Mouse (Mus musculus) heart, embryonic 15.5 days (tissue): Measurements from ENCODE around the gene Pde4d. TPM values are rescaled to one million over a fixed set of nuclear protein-coding genes. Genes with fewer than 3 reads are reported as not detected.
A peak's percentile ranks its signal among the peaks of the same experiment; 100 is the strongest.

ENCODE experiments used
- ATAC-seq: fragments of 200-750 bp; cut with Nextera tagmentation; replicated peaks from 2 replicates; pipeline ENCODE4 v1.8.0; 2017; ENCODE audit warnings: low read depth, moderate TSS enrichment; ENCODE audit not compliant: insufficient number of reproducible peaks, insufficient read depth, low FRiP score
- H3K27ac ChIP-seq: fragments of 300-500 bp; sonication (generic); 2 replicates; pipeline ENCODE4 v1.5.1; 2015; ENCODE audit warnings: mild to moderate bottlenecking, inconsistent platforms
- H3K27me3 ChIP-seq: fragments of 300-500 bp; sonication (generic); 2 replicates; pipeline ENCODE4 v1.6.1; 2015; ENCODE audit warnings: inconsistent platforms
- H3K36me3 ChIP-seq: fragments of 300-500 bp; sonication (generic); 2 replicates; pipeline ENCODE4 v1.6.1; 2015; ENCODE audit warnings: mild to moderate bottlenecking, inconsistent platforms
- H3K4me1 ChIP-seq: fragments of 300-500 bp; sonication (generic); replicated peaks from 2 replicates; pipeline ENCODE4 v1.6.1; 2015; ENCODE audit warnings: inconsistent platforms
- H3K4me2 ChIP-seq: fragments of 300-500 bp; sonication (generic); 2 replicates; pipeline ENCODE4 v1.6.1; 2015; ENCODE audit warnings: inconsistent platforms, mild to moderate bottlenecking, moderate library complexity
- H3K4me3 ChIP-seq: fragments of 300-500 bp; sonication (generic); 2 replicates; pipeline ENCODE4 v1.5.1; 2015; ENCODE audit warnings: mild to moderate bottlenecking, inconsistent platforms
- H3K9ac ChIP-seq: fragments of 300-500 bp; sonication (generic); 2 replicates; pipeline ENCODE4 v1.6.1; 2015; ENCODE audit warnings: mild to moderate bottlenecking, inconsistent platforms
- H3K9me3 ChIP-seq: fragments of 300-500 bp; sonication (generic); replicated peaks from 2 replicates; pipeline ENCODE4 v1.6.1; 2016; ENCODE audit warnings: inconsistent platforms
- WGBS: fragments of 180-500 bp; shearing (Covaris S2); methylation state at CpG from one replicate; pipeline ENCODE4 v1.1.7; 2015; ENCODE audit warnings: mixed read lengths; 5-methylcytosine and 5-hydroxymethylcytosine counted together
- polyA plus RNA-seq: library from polyadenylated mRNA; unstranded; fragments of >200 nt; fragmentation: Nextera tagmentation; extraction: Ambion mirVana; gene quantifications from 2 replicates; pipeline ENCODE4 v1.2.1, GENCODE M21; 2015

Gene Pde4d
- polyA plus RNA-seq, 1 experiment from 2014 or later, result 25.7 TPM

DNA sequence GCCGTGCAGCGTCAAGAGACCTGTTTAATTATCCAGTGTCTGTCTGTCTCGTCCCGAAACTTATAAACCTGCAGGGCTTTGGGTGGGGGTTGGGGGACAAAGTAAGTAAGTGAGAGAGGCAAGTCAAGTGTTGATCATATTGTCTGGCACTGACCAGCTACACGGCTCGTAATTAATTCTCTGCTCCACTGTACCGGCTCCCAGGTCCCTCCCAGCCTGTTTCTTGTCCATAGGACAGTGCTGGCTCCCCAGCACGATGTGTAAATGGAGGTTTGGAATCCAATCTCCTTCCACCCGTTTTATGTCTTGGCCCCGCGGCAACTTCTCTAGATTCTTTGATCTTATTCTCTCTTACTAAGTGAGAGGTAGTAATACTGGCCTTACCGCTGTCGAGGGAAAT lies 975.8 kb downstream of the Pde4d start:
- 71% methylated on average over 13 of the region's 13 CpGs for WGBS
- no peak overlapping the region for H3K4me2 ChIP-seq
- no peak for ATAC-seq

GRCm38 (mm10) chr13:109426058-109426457 lies 976.3 kb downstream of the Pde4d start:
- peaks cover 5% of the 10 kb centered on the region; the same call in 1 of the 2 replicates for H3K4me1 ChIP-seq
- H3K9me3 ChIP-seq, result no peaks in the 10 kb centered on the region
- no peak overlapping the region for H3K4me3 ChIP-seq
- no peak overlapping the region for H3K4me2 ChIP-seq
- H3K36me3 ChIP-seq, result no peaks in the 10 kb centered on the region
- no peak overlapping the region for H3K27ac ChIP-seq
- H3K27me3 ChIP-seq, result no peaks in the 10 kb centered on the region
- no peak overlapping the region for H3K9ac ChIP-seq
- 50% methylated on average over 5 of the region's 5 CpGs for WGBS
- ATAC-seq, result no peak

More for the DNA sequence above, 975.8 kb downstream of the Pde4d start:
- Histone ChIP-seq H3K9ac (no peak overlapping the region), H3K9me3 (no peaks in the 10 kb centered on the region), H3K4me3 (no peak overlapping the region), H3K27me3 (no peaks in the 10 kb centered on the region), H3K4me1 (peaks cover 5% of the 10 kb centered on the region; the same call in 1 of the 2 replicates), H3K27ac (no peak overlapping the region), H3K36me3 (no peaks in the 10 kb centered on the region)

- Histone ChIP-seq H3K36me3 (no peaks in the 10 kb centered on the region), H3K9ac (no peak overlapping the region), H3K27me3 (no peaks in the 10 kb centered on the region), H3K27ac (no peak overlapping the region), H3K4me1 (peaks cover 5% of the 10 kb centered on the region; the same call in 1 of the 2 replicates), H3K4me3 (no peak overlapping the region), H3K9me3 (no peaks in the 10 kb centered on the region), H3K4me2 (no peak overlapping the region)
- ATAC-seq, result no peak
- WGBS, result 64% methylated on average over 7 of the region's 7 CpGs
Observed at GRCm38 (mm10) chr13:109427541-109427940, 977.8 kb downstream of the Pde4d start.

DNA sequence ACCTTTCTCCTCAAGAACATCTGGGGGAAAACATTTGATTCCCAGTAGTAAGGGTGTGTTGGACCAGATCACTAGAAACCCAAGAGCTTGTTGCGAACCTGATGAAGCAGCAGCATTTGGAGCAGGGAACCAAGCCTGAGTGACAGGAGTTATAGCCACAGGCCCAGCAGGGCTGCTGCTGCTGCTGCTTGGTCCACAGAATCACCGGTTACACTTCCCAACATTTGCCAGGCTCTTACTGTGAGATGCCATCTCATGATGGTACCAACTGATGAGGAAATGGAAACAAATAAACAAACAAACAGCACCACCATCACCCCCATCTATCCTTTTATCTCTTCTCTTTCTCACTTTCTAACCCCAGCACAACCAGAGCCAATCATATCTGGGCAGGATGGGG lies 979.8 kb downstream of the Pde4d start:
- Histone ChIP-seq H3K9ac (no peak overlapping the region), H3K9me3 (no peaks in the 10 kb centered on the region), H3K36me3 (no peaks in the 10 kb centered on the region), H3K4me2 (no peak overlapping the region), H3K4me3 (no peak overlapping the region), H3K27me3 (no peaks in the 10 kb centered on the region), H3K4me1 (peaks cover 5% of the 10 kb centered on the region; the same call in 1 of the 2 replicates), H3K27ac (no peak overlapping the region)
- WGBS, result 81% methylated on average over 2 of the region's 2 CpGs
- no peak for ATAC-seq

- H3K27me3 ChIP-seq, result no peaks in the 10 kb centered on the region
- ATAC-seq, result no peak
- H3K27ac ChIP-seq, result no peak overlapping the region
Observed at GRCm38 (mm10) chr13:109437231-109437776, 987.6 kb downstream of the Pde4d start.

DNA sequence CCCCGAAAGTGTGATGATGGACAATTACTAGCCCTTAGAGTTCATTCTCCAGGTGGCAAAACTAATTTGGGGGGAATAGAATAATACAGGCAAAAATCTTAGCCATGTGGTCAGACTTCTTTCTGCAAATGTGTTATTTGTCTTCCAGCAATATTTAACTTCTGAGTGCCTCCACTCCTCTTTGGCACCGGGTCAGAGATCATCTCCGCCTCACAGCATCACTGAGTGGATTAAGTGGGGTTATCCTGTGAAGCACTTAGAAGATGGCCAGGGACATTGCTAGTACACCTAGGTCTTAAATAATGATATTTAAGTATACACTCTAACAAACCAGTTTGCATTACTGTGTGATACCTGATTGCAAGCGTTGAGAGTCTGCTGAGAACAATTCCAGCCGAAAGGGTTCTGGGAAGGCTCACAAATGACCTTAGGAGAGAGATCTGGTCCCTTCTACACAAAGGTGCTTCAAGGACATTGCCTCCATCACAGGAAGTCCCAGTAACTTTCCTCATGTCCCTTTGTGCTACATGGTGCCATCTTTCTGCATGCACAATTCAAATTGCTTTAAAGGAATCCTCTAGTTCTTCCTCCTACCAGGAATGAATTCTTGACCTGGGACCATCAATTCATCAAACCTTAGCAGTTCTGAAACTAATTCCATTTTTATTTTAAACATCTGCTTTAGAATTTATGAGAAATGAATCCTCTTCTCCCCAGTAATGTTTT lies 989.9 kb downstream of the Pde4d start:
- Histone ChIP-seq H3K4me1 (peaks cover 2% of the 10 kb centered on the region; the same call in 1 of the 2 replicates), H3K36me3 (no peaks in the 10 kb centered on the region), H3K9ac (no peak overlapping the region), H3K4me3 (peak overlapping the region; percentile 60), H3K27ac (peak overlapping the region; percentile 86), H3K4me2 (peak overlapping the region; percentile 89), H3K27me3 (no peaks in the 10 kb centered on the region), H3K9me3 (no peaks in the 10 kb centered on the region)
- 66% methylated on average over 5 of the region's 5 CpGs for WGBS
- no peak for ATAC-seq

More at GRCm38 (mm10) chr13:109437231-109437776, 987.6 kb downstream of the Pde4d start:
- Histone ChIP-seq H3K9ac (no peak overlapping the region), H3K4me2 (no peak overlapping the region), H3K4me1 (peaks cover 2% of the 10 kb centered on the region; the same call in 1 of the 2 replicates), H3K4me3 (no peak overlapping the region), H3K9me3 (no peaks in the 10 kb centered on the region), H3K36me3 (no peaks in the 10 kb centered on the region)
- WGBS, result 55% methylated on average over 4 of the region's 4 CpGs

DNA sequence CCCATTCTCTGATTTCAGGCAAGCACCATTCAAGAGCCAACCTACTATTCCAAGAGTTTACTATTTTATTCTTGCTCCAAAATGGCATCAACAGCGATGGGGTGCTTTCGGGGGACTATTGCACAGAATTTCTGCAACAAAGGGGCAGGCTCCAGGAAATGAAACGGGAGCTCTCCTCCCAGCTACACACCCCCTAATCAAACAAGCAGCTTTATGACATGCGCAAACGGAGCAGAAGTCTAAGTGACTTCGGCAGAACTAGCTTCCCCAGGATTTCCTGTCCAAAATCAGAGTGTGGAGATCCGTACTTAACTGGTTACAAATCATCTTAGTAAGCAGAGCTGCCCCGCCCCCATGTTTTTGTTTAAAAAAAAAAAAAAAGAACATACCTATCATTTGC lies 990.6 kb downstream of the Pde4d start:
- Histone ChIP-seq H3K4me2 (peak overlapping the region; percentile 89), H3K4me3 (peak overlapping the region; percentile 60), H3K9me3 (no peaks in the 10 kb centered on the region), H3K9ac (peak overlapping the region; percentile 53), H3K27ac (peak overlapping the region; percentile 86), H3K36me3 (no peaks in the 10 kb centered on the region), H3K4me1 (peaks cover 2% of the 10 kb centered on the region; the same call in 1 of the 2 replicates), H3K27me3 (no peaks in the 10 kb centered on the region)
- 3% methylated on average over 8 of the region's 8 CpGs for WGBS
- ATAC-seq, result peak; percentile 79

- Histone ChIP-seq H3K4me1 (peaks cover 2% of the 10 kb centered on the region; the same call in 1 of the 2 replicates), H3K4me3 (peak overlapping the region; percentile 60), H3K4me2 (peak overlapping the region; percentile 89), H3K36me3 (no peaks in the 10 kb centered on the region), H3K27me3 (no peaks in the 10 kb centered on the region), H3K9me3 (no peaks in the 10 kb centered on the region), H3K9ac (peak overlapping the region; percentile 53), H3K27ac (peak overlapping the region; percentile 86)
- under 1% methylated on average over 12 of the region's 12 CpGs for WGBS
- peak; percentile 97 for ATAC-seq
Observed at GRCm38 (mm10) chr13:109440881-109441280, 991.1 kb downstream of the Pde4d start.

DNA sequence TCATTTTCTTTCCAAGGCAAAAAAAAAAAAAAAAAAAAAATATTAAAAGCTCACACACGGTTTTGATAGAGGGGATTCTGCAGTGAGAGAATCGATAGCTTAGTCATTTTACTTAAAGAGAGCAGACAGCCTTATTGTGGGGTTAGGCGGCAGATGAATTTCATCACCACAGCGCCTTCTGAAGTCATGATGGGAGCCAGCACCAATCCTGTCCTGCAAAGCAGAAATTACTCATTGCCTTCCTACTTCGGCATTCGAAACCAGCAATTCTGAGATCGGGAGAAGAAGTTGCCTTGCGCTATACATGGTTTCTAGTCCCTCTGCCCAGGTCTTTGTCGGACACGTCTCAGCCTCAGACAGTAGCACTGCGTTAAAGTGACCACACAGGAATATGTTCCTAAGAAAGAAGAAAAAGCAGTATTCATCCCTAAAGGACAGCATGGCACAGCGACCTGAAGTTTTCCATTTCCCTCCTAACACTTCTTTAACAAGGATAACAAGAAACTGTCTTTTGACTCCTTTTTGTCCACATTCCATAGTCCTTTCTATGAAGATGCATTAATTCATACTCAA lies 991.7 kb downstream of the Pde4d start:
- no peaks in the 10 kb centered on the region for H3K9me3 ChIP-seq
- ATAC-seq, result no peak
- no peaks in the 10 kb centered on the region for H3K36me3 ChIP-seq
- peak overlapping the region; percentile 89 for H3K4me2 ChIP-seq
- peaks cover 2% of the 10 kb centered on the region; the same call in 1 of the 2 replicates for H3K4me1 ChIP-seq
- peak overlapping the region; percentile 86 for H3K27ac ChIP-seq
- H3K9ac ChIP-seq, result peak overlapping the region; percentile 53
- peak overlapping the region; percentile 60 for H3K4me3 ChIP-seq
- H3K27me3 ChIP-seq, result no peaks in the 10 kb centered on the region
- 24% methylated on average over 12 of the region's 12 CpGs for WGBS

GRCm38 (mm10) chr13:109446138-109446537 lies 996.4 kb downstream of the Pde4d start:
- Histone ChIP-seq H3K4me1 (no peaks in the 10 kb centered on the region), H3K4me2 (no peak overlapping the region), H3K27ac (no peak overlapping the region), H3K27me3 (no peaks in the 10 kb centered on the region), H3K9ac (no peak overlapping the region), H3K9me3 (no peaks in the 10 kb centered on the region), H3K36me3 (no peaks in the 10 kb centered on the region), H3K4me3 (no peak overlapping the region)
- 84% methylated on average over 7 of the region's 7 CpGs for WGBS
- no peak for ATAC-seq

DNA sequence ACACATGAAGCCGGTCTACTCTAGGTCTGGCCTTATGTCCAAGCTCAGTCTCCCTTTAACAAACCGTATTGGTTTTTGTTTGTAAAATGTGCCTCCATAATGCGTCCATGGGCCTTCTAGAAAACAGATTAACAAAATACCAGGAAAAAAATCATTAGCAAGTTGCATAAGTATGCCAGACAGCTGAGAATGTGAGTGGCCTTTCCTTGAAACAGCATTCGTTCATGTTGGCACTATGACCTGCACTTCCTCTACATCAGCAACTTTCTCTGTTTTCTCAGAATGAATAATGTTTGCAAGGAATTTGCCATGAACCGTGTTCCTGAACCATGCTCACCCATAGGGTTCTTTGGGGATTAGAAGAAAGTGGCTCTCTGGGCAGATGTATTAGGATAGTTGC lies 998.4 kb downstream of the Pde4d start:
- H3K4me2 ChIP-seq, result no peak overlapping the region
- WGBS, result 74% methylated on average over 5 of the region's 5 CpGs
- no peak for ATAC-seq
- H3K9me3 ChIP-seq, result no peaks in the 10 kb centered on the region
- no peak overlapping the region for H3K4me3 ChIP-seq
- no peak overlapping the region for H3K27ac ChIP-seq
- no peaks in the 10 kb centered on the region for H3K27me3 ChIP-seq
- no peaks in the 10 kb centered on the region for H3K36me3 ChIP-seq
- no peaks in the 10 kb centered on the region for H3K4me1 ChIP-seq
- H3K9ac ChIP-seq, result no peak overlapping the region
